Mouse (Mus musculus) monocyte, adult 5-6 weeks (primary cell): ENCODE results near the gene Prss50. TPM values are rescaled to one million over a fixed set of nuclear protein-coding genes. Genes with fewer than 3 reads are reported as not detected.
"Not testable (repeated sequence)": the region's sequence is repeated elsewhere in the genome, so short reads cannot be mapped to it uniquely, and the experiment has no call there.

ENCODE experiments used
- ATAC-seq: fragments of 153-309, 156-312 bp; replicated peaks from 2 replicates; pipeline ENCODE4 v1.8.0; 2017; ENCODE audit warnings: mild to moderate bottlenecking; ENCODE audit not compliant: low TSS enrichment, insufficient number of reproducible peaks, severe bottlenecking, poor library complexity, low FRiP score
- total RNA-seq: library from RNA; stranded (forward); fragments of 200-1000, 200-491, 200-594 nt; gene quantifications from 3 replicates; pipeline ENCODE4 v1.2.3, GENCODE M21; 2017

Prss50 gene
- total RNA-seq, result not detected in 3 replicates

DNA sequence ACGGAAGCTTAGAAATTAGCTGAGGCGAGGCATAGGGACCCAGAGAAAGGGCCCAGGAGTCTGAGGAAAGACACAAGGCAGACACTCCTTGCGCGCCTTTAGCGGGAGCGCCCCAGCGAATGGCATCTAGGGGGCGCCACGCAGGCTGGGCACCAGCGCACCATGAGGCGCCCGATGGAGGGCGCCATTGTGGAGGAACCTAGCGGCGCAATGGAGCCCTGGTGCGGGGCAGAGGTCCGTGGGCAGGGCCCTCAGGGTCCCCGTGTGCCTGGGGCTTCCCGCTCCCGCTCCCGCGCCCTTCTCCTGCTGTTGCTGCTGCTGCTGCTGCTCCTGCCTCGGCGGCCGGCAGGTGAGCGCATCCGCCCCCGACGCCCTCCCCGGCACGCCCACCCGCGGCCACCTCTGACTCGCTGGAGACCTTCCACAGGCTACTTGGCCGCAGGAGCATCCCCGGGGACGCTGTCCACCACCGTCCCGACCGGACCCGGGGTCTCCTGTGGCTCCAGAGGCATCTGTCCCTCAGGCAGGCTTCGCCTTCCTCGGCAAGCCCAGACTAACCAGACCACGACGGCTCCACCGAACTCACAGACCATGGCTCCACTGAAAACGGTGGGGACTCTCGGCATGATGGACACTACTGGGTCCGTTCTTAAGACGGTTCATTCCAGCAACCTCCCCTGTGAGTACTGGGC lies at the start of gene Prss50:
Prss50 (plus strand) TSS at position 187 of the 692 bp plus-strand sequence.
- no peak for ATAC-seq

GRCm38 (mm10) chr9:110810051-110810450 lies 47.7 kb upstream of the Prss50 start:
- no peak for ATAC-seq

GRCm38 (mm10) chr9:110813789-110814188 lies 44.0 kb upstream of the Prss50 start, which contains the start of gene Prss44:
TSS of gene Prss44 (plus strand) at chr9:110813994.
- no peak for ATAC-seq

DNA sequence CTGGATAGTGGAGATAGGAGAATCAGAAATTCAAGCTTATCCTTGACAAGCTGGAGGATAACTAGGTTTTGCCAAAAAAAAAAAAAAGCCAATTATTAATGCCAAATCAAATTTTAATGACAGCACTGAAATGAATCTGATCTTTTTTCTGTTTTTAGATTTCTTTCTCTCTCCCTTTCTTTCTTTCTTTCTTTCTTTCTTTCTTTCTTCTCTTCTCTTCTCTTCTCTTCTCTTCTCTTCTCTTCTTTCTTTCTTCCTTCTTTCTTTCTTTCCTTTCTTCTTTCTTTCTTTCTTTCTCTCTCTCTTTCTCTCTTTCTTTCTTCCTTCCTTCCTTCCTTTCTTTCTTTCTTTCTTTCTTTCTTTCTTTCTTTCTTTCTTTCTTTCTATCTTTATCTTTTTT lies 37.2 kb upstream of the Prss50 start:
- ATAC-seq, result not testable (repeated sequence)

DNA sequence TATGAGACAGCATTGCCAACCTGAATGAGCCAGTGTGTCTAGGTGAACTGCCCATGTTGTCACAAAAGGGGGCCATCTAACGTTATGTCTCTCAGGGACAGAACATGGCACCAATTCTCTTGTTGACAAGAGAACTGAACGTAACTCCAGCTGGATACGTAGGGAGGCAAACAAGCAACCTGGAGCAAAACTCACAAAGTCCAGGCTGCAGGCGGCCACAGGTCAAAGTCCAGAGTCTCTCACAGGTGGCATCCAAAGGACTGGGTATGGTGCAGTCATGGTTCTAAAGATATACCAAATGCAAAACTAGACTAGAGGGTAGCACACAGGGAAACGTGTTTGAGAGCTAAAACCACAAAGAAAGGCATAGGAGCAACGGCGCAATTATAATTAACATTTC lies 36.3 kb upstream of the Prss50 start:
- no peak for ATAC-seq

- ATAC-seq, result no peak
Measured at GRCm38 (mm10) chr9:110825426-110825825, 32.3 kb upstream of the Prss50 start.

DNA sequence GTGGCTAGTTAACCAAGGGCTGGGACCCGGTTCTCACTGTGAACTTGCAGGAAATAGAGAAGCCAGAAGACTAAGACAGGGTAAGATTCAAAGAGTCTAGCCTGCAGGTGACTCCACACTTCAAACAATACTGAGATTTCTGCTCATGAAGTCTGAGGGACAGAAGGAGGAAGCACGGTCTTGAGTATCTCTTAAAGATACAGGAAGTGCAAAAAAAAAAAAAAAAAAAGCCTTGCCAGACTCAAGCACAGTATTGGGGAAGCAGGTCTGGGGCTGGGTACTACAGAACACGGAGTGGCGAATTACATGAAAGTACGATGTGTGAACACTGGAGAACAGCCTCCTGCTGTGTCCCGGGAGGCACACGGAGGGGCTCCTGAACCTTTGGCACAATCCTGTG lies 31.9 kb upstream of the Prss50 start:
- ATAC-seq, result no peak

GRCm38 (mm10) chr9:110826390-110826789 lies 31.4 kb upstream of the Prss50 start, which contains the start of gene Prss43:
TSS of gene Prss43 (plus strand) at chr9:110826690.
- ATAC-seq, result no peak

DNA sequence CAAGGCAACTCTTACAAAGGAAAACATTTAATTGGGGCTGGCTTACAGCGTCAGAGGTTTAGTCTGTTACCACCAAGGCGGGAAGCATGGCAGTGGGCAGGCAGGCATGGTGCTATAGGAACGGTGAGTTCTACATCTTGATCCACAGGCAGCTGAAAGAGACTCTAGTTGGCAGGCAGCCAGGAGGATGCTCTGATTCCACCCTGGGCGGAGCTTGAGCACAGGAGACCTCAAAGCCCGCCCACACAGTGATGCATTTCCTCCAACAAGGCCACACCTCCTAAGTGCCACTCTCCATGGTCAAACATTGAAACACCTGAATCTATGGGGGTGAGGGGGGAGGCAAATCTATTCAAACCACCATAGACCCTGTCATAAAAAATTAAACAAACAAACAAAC lies 24.7 kb upstream of the Prss50 start:
- ATAC-seq, result no peak

DNA sequence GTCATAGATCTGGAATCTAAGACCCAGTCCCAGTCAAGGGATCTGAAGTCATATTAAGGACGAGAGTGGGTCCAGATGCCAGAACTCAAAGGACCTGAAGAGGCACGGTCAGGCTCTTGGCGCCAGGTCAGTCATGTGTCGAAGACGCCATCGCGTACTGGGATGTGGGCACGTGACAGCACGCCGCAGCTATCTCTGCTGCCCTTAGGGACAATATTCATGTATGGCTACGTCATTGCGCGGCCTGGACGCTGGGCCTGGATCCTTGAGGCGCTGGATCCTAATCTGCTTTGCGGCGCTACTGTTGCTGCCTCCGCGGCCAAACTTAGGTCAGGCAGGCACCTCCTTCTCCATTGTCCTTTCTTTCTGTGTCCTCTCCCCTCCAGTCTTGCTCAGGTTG lies 23.4 kb upstream of the Prss50 start, which contains the start of gene Prss45:
Prss45 (plus strand) TSS at position 178 of the 400 bp plus-strand sequence.
- ATAC-seq, result no peak

DNA sequence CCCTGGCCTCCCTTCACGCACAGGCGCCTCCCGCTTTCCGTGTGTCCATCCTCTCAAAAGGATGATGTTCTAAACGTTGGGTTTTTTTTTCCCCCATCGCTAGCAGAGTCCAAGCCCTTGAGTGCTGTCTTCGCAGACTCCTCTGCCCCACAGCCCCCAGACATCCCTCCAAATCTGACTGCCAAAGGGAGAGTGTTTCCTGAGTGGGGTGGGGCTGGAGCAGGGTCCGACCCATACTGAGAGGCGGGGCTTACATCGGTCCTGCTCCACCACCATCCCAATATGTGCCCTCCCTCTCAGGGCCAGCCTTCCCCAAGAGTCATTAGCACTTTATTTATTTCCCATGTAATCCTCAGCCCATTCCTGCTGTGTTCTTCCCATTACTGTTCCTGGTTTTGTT lies 22.8 kb upstream of the Prss50 start:
- no peak for ATAC-seq

GRCm38 (mm10) chr9:110836112-110836511 lies 21.7 kb upstream of the Prss50 start:
- no peak for ATAC-seq

DNA sequence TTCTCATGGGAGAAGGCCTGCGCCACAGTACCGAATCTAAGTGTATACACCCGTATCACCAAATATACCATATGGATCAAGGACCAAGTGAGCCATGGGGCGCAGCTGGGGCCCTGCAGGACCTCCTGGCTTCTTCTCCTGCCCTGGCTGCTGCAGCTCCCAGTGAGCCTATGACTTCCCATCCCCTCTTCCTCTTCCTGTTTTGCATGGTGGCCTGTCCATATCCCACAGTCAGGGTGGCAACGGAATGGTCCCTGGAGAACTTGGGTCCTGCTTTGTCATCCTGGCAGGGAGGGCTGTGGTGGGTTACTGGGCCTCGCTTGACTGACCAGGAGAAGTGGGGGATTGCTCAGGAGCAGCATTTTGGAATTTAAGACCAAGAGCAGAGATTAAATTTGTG lies 16.9 kb upstream of the Prss50 start:
- no peak for ATAC-seq

GRCm38 (mm10) chr9:110841438-110841837 lies 16.3 kb upstream of the Prss50 start:
- ATAC-seq, result no peak

- ATAC-seq, result no peak
Measured at GRCm38 (mm10) chr9:110844206-110844605, 13.6 kb upstream of the Prss50 start, which contains the start of gene Prss46. TSS of gene Prss46 (plus strand) at chr9:110844506.

- ATAC-seq, result no peak
Measured at GRCm38 (mm10) chr9:110849162-110849561, 8.6 kb upstream of the Prss50 start.

DNA sequence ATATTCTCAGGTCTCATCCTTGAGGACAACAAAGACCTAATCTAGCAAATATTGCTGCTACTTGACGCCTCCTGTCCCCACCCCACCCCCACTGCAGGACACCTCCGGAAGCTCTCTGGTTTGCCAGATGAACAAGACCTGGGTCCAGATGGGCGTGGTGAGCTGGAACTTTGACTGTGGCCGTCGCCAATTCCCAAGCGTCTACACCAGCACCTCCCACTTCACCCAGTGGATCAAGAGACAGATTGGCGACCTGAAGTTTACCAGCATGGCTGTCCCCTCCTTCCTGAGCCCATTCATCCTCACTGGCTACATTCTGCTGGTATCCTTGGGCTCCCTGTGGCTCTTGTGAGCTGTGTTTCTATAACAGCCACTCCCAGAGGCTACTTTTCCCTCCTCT lies 1.9 kb upstream of the Prss50 start:
- ATAC-seq, result no peak

DNA sequence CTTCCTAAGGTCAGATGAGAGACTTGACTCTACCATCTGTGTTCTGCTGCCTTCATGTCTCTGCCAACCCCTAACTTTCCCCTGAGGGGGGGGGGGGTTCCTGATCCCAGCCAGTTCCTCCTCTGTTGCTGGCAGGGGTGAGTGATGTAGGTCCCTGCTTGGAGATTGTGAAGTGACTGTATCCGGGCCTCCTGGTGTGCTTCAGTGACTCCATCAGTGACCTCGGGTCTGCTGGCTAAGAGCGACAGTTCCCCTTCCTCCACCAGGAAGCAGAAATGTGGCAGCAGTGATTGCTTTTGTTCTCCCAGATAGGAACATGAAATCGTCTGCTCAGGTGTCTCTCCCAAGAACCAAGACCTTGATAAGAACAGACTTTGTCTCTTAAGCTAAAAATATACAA lies 847 bp upstream of the Prss50 start:
- no peak for ATAC-seq

DNA sequence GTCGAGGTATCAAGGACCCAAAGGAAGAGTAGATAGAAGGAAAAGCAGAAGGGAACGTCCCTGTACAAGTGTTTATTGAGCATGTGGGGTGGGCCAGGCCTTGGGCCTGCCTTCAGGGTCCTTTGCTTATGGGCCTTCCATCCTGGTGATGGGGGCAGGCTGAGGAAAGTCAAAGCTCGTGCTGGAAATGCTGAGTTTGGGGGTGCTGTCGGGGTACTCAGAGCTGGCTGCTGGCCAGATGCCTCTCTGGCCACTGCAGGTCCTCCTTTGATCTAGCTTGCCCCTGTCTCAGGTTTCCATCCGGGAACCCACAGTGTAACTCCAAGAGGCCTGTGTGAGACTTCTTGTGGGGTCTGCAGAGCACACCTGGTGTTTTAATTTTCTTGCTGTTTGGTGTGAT lies 756 bp downstream of the Prss50 start:
- ATAC-seq, result no peak

- ATAC-seq, result no peak
Measured at GRCm38 (mm10) chr9:110858967-110859596, 1.3 kb downstream of the Prss50 start.
